Mouse (Mus musculus): ENCODE results near the gene Muc5b.
"Not testable (repeated sequence)": the region's sequence is repeated elsewhere in the genome, so short reads cannot be mapped to it uniquely, and the experiment has no call there.

The Muc5b gene

DNA sequence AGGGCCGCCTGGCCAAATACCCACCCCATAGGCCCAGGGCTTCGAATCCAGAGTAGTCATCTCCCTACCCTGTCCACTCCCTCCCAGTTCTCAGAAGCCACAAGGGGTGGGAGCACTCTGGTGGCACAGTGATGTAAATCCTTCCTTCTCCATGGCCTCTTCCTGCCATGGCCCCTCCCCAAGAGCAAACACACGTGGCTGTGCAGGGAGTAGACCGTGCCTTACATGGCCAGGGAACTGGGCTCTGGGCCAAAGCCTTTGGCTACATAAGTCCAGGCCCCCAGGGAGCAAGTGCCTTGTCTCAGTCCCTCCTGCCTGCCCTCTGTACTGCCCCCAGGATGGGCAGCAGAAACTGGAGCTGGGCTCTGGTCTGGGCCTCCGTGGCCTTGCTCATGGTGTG is at the start of gene Muc5b:
Gene Muc5b (plus strand): TSS at position 292 of the 400 bp plus-strand sequence.
- ChIA-PET POLR2A (interaction anchor here in 1 of 4 experiments (1.2 kb wide), 1 partner anchor 10 kb away, joined by 3 read pairs; no protein-coding TSS in a partner anchor), CTCF (no interaction called here)

DNA sequence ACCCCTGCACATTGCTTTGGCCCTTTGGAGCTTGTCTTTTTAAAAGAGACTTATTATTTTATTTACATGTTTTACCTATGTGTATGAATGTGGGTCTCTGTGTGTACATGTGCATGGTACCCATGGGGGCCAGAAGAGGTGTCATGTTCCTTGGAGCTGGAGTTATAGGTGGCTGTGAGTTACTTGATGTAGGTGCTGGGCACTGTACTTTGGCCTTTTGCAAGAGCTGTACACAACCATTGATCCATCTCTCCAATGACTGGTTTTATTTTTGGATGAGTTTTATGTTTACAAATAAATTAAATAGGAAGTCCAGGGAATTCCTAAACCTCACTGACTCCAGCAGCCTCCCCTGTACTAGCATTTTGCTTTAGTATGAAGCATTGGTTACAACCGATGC is 44.6 kb upstream of the Muc5b start:
- POLR2A ChIA-PET = interaction anchor here in 1 of 4 experiments (0.5 kb wide), 1 partner anchor 11 kb away, joined by 3 read pairs; no protein-coding TSS in a partner anchor
- CTCF ChIA-PET = interaction anchor here in 1 of 4 experiments (0.6 kb wide), 1 partner anchor 1346 kb away, joined by 4 read pairs; no protein-coding TSS in a partner anchor

DNA sequence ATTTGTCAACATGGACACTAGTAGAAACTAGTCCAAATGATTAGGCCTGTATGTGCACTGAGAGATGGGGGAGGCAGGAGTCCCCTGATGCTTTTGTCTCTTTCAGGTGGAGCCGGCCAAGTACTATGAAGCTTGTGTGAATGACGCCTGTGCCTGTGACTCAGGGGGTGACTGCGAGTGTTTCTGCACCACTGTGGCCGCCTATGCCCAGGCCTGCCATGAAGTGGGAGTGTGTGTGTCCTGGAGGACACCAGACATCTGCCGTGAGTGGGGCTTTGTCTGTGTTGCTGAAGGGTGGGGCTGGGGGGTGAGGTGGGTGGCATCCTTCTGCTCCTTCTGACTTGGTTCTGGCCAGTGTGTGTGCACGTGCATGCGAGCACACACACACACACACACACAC is 35.7 kb upstream of the Muc5b start:
- CTCF ChIA-PET = interaction anchor here in 1 of 4 experiments (0.6 kb wide), 1 partner anchor 1713 kb away, joined by 5 read pairs; no protein-coding TSS in a partner anchor
- POLR2A ChIA-PET = no interaction called here

DNA sequence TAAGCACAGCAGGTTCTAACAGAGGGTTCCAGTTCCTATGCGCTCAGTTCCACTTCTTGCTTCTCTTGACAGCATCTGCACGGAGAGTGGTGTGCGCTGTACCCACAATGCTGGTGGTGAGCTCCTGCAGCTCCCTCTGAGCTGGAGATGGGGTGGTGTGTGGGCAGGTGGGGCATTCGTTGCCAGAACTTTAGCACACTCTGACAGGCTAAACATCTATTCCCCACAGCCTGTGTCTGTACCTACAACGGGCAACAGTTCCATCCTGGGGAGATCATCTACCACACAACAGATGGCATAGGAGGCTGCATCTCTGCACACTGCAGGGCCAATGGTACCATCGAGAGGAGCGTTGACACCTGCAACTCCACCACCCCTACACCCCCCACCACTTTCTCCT is 33.5 kb upstream of the Muc5b start:
- ChIA-PET POLR2A (no interaction called here), CTCF (interaction anchor here in 1 of 4 experiments (0.7 kb wide), 1 partner anchor 50 kb away, joined by 7 read pairs; no protein-coding TSS in a partner anchor)

DNA sequence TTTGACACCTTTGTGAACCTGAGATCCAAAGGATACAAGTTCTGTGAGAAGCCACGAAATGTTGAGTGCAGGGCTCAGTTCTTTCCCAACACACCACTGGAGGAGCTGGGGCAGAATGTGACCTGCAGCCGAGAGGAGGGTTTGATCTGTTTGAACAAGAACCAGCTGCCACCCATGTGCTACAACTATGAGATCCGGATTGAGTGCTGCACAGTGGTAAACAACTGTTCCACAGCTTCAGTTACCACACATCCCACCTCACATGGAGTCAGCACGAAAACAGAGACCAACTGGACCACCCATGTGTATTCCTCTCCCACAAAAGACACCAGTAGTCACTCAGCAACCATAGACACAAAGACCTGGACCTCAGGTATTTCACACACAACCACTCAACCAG is 31.0 kb upstream of the Muc5b start:
- CTCF ChIA-PET, POLR2A ChIA-PET: not testable (repeated sequence)

DNA sequence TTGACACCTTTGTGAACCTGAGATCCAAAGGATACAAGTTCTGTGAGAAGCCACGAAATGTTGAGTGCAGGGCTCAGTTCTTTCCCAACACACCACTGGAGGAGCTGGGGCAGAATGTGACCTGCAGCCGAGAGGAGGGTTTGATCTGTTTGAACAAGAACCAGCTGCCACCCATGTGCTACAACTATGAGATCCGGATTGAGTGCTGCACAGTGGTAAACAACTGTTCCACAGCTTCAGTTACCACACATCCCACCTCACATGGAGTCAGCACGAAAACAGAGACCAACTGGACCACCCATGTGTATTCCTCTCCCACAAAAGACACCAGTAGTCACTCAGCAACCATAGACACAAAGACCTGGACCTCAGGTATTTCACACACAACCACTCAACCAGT is 28.9 kb upstream of the Muc5b start:
- POLR2A ChIA-PET = not testable (repeated sequence)

DNA sequence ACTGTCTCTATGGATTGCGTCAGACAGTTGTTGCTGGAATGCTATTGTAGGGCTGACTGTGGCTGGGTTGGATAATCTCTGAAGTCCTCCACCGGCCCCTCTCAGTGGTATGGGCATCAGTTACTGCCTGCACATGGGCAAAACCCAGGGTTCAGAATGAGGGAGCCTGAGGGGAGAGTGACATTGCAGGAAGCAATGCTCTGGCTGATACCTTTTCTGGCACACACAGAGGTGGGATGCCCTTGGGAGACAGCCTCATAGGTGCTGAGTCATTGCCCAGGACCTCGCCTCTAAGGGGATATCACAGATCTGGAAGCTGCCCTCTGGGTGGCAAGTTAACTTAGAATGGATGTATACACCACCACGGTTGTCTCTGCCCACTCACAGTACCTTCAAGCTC is 25.5 kb upstream of the Muc5b start:
- ChIA-PET CTCF (no interaction called here), POLR2A (interaction anchor here in 1 of 4 experiments (1.3 kb wide), 1 partner anchor 33 kb away, joined by 3 read pairs; no protein-coding TSS in a partner anchor)

More for the DNA sequence above, 28.9 kb upstream of the Muc5b start:
- CTCF ChIA-PET = not testable (repeated sequence)

DNA sequence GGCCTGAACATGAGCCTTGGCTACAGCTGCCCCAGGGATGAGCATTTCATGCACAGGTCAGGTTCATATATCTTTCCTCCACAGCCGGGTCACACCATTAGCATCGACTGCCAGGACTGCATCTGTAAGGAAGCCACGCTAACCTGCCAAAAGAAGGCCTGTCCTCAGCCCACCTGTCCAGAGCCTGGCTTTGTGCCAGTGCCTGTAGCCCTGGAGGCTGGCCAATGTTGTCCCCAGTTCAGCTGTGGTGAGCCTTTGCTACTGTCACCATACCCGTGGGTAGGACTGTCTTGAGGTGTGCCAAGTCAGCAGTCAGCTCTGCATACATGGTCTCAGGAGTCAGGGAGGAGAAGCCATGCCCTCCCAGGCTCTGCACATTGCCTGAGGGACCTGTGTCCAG is 23.5 kb upstream of the Muc5b start:
- CTCF ChIA-PET = no interaction called here
- POLR2A ChIA-PET = interaction anchor here in 1 of 4 experiments (2.0 kb wide), 1 partner anchor 87 kb away, joined by 4 read pairs; no protein-coding TSS in a partner anchor

DNA sequence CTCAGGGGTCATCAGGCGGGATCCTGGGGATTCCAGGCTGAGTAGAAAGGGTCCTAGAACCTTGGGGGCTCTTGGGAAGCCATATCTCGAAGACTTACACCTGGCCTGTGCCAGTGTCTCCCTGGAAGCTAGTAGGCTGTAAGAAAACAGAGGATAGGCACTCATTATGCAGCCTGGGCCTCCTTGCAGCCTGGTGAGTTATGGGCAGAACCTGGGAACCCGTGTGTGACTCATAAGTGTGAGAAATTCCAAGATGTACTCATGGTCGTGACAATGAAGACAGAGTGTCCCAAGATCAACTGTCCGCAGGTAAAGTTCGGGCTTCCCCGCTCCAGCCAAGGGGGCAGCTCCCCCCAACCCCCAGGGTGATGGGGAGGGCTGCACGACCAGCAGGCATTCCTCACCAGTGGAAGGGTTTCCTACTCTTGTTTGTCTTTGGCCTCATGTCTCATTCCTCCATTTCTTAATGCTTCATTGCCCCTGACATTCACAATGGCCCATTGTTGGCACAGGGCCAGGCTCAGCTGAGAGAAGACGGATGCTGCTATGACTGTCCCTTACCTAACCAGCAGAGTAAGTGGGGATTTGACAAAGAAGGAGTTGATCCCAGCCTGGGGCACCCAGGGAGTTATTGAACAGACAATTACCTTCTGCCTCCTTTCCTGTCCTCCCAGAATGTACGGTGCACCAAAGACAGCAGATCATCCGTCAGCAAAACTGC is 21.4 kb upstream of the Muc5b start:
- ChIA-PET CTCF (interaction anchor here in 1 of 4 experiments (1.0 kb wide), 1 partner anchor 62 kb away, joined by 4 read pairs; no protein-coding TSS in a partner anchor), POLR2A (interaction anchor here in 1 of 4 experiments (2.0 kb wide), 1 partner anchor 85 kb away, joined by 4 read pairs; no protein-coding TSS in a partner anchor)

DNA sequence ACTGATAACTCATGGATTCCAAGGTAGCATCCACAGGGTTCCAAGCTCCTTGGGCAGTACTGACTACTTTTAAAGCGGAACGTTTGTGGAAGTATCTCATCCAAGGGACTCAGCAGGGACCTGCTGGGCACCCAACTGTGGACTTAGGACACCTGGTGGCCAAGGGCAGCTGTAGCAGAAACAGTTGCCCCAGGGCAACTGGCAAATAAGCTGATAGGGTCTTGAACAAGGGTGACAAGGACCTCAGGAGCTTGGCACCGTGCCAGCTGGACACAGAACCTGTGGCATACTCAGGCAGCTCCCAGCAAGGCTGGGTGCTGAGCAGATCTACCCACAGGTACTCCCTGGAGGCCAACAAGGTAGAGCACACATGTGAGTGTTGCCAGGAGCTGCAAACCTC is 20.6 kb upstream of the Muc5b start:
- ChIA-PET CTCF (interaction anchor here in 2 of 4 experiments (1.0 to 1.3 kb wide), 2 partner anchors 63 kb away, joined by 3 to 4 read pairs; no protein-coding TSS in a partner anchor), POLR2A (no interaction called here)

DNA sequence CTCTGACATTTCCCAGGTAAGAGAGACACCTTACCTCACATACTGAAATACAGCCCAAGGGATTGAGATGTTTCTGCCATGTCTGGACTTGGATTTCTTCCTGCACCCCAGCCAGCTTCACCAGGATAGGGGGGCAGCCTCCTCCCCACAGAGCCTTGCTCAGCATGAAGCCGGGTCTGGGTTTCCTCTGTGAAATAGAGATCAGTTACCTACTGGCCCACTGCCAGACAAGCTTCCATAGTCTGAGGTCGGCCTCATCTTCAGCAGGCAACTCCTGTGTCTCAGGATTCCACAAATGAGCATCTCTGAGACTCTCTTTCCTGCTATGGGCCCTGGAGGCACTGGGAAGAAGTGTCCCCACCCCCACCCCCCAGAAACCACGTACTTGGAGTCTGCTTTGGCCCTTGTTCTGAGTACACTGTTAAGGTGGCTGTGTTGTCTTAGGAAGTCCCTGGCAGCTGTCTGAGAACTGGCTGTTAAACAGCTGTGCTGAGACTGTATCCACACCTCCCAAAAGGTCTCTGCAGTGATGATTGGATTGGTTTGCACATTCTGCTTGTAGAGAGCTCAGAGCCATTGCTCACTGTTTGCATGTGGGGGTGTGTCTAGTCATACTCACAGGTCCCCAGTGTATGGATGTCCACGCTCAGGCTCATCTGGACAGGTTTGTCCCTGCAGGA is 16.1 kb upstream of the Muc5b start:
- POLR2A ChIA-PET = interaction anchor here in 2 of 4 experiments (0.6 to 0.7 kb wide), 2 partner anchors 145 to 294 kb away, joined by 3 to 5 read pairs; no protein-coding TSS in a partner anchor
- CTCF ChIA-PET = no interaction called here

DNA sequence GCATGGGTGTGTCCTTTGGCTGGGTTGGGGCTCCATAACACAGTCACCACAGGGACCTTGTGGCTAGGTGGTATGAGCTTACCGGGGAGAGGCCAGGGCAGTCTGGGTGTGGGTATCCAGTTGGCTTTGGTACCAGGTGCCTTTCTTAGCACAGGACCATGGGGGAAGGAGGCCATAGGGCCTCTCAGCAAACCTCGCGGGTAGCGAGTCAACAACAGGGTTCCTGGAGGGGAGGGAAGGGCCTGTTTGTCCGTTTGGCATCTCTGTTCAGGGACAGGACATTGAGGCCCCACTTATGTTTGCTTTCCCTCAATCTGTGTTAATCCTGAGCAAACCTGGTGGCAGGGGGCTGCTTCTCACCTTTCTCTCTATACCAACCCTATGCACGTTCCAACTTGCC is 15.2 kb upstream of the Muc5b start:
- POLR2A ChIA-PET = no interaction called here
- CTCF ChIA-PET = no interaction called here

DNA sequence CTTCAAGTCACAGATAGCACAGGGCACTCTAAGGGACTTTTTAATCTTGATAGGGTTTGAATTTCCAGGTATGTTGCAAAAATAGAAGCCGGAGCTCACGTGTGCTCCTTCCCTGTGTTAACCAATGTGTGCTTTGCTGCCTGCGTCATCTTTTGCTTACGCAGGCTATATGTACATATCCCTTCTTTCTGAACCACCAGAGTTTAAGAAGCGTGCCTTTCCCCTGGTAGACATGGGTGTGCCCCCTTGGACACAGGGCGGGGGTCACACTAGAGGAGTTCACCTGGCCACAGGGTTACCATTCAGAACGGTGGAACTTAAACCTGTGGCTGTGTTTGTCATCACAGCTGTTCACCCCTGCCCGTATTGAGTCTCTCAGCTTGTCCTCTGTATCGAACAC is 14.5 kb upstream of the Muc5b start:
- ChIA-PET CTCF (no interaction called here), POLR2A (no interaction called here)

DNA sequence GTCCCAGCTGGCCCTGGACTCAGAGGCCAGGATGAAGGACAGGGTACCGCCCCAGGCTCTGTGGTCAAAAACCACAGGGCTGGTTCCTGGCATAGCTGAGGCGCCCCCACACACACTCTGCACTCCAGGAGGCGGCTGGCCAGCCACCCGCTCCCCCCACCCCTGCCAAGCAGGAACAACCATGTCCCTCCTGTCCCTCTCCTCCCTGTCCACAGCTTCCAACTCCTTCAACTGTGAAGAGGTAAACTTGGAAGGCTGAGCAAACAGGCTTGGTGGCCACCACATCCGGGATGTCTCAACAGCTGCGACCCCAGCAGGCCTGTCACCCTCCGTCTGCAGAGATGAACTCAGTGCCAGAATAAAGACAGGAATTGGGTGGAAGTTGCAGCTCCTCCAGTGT is 2.9 kb upstream of the Muc5b start:
- ChIA-PET CTCF (interaction anchor here in 1 of 4 experiments (0.9 kb wide), 1 partner anchor 80 kb away, joined by 3 read pairs; no protein-coding TSS in a partner anchor), POLR2A (no interaction called here)

DNA sequence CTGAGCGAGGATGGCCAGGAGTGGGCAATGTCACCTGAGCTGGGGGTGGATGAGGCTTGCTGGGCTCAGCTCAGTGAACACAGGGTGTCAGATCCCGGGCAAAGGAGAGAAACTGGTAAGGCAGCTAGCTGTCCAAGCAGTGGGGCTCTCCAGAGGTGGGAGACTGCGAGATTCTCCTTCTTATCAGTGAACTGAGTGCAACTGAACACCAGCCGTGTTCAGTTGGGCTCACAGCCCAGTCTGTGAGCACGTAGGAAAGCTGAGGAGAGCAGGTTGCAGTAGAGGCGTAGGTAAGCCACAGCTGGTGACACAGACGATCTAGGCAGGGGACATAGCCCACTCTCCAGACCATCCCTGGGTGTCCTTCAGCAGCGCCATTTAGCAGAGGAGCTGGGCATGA is 2.4 kb upstream of the Muc5b start:
- ChIA-PET CTCF (interaction anchor here in 1 of 4 experiments (0.9 kb wide), 1 partner anchor 81 kb away, joined by 3 read pairs; no protein-coding TSS in a partner anchor), POLR2A (no interaction called here)

DNA sequence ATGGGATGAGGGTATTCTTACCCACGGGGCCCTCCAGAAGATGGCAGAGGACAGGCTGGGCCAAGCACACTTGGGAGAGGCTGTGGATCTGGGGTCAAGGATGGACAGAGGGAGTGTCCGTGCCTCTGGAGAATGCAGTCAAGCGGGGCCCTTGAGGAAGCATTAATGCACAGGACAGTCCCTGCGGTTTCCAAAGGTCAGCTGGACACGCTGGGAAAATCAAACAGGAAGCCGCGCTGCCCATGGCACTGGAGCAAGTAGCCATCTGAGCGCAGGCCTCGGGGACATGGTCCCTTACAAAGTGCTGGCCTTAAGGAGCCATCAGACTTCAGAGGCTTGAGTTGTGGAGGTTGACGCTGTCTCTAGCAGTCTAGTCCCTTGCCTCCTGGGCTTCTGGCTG is 1.5 kb downstream of the Muc5b start:
- ChIA-PET CTCF (interaction anchor here in 1 of 4 experiments (0.7 kb wide), 1 partner anchor 60 kb away, joined by 5 read pairs; no protein-coding TSS in a partner anchor), POLR2A (interaction anchor here in 1 of 4 experiments (1.6 kb wide), 1 partner anchor 83 kb away, joined by 3 read pairs; no protein-coding TSS in a partner anchor)

DNA sequence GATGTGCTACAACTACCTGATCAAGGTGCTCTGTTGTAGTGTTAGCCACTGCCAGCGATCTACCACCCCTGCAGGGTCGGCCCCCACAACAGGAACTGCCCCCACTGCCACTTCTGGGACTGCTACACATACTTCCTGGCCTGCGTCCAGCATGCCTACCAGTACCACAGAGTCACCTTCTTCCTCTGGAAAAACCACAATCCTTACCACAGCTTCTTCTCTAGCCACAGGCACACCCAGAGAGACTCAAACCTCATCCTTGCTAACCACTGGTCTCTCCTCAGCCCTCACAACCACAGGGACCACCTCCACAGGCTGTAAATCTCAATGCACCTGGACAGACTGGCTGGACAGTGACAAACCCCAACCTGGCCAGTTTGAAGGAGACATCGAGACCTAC is 22.2 kb downstream of the Muc5b start:
- ChIA-PET POLR2A (no interaction called here), CTCF (no interaction called here)

DNA sequence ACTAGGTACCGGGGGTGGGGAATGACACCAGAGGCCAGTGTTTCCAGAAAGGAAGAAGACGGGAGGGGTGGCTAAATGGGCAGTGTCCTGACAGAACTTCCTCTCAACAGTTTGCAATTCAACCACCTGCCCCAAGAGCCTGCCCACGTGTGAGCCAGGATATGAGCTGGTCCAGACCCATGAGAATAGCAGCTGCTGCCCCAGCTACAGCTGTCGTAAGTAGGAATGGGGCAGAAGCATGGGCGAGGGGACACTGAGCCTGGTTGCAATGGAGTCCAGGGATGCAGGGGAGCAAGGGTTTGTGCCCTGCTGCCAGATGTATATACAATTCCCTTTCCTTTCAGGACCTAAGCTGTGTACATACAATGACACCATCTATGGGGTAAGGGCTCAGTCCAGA is 30.8 kb downstream of the Muc5b start:
- ChIA-PET CTCF (interaction anchor here in 2 of 4 experiments (0.6 to 1.3 kb wide), 2 partner anchors 51 to 114 kb away, joined by 3 to 8 read pairs; no protein-coding TSS in a partner anchor), POLR2A (interaction anchor here in 2 of 4 experiments (0.5 to 1.5 kb wide), 5 partner anchors 11 to 510 kb away, joined by 3 to 7 read pairs (median 4); no protein-coding TSS in a partner anchor)

DNA sequence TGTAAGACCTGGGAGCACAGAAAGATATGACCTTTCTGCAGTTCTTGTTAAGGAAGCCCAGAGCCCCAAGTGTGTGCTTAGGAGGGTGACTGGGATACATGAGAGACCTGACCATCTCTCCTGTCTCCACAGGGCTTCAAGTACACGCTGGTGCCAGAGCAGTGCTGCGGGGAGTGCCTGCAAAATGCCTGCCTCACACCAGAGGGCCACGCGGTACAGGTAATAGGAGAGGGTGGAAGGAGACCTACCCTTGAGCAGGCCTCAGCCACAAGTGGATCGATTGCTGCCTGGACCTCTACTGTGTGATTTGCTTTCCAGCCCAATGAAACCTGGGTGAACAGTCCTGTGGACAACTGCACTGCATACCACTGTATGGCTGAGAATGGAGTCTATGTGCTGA is 31.7 kb downstream of the Muc5b start:
- ChIA-PET CTCF (interaction anchor here in 1 of 4 experiments (1.1 kb wide), 1 partner anchor 9 kb away, joined by 3 read pairs; no protein-coding TSS in a partner anchor), POLR2A (interaction anchor here in 2 of 4 experiments (0.8 to 1.4 kb wide), 3 partner anchors 10 to 32 kb away, joined by 3 read pairs; no protein-coding TSS in a partner anchor)
